ENCODE assay signal across 9 mouse cellular contexts in genomic region chr14:24081911-24082558, GRCm38 (mm10).
DNase-seq lines count a peak whose midpoint lies in the region; ATAC-seq and TF ChIP-seq lines count a peak whose summit lies in the region.
"Had no signal": no experiment of that assay in that cellular context is flagged by ENCODE, and none has a peak within 500 bp of the region (broad histone marks: within the 10 kb centered on the region; RNA-seq: fewer than 3 reads in every experiment).

No protein-coding gene starts in this region.

- H3K27me3 ChIP-seq in CH12.LX (replicated peaks) = no peaks in the 10 kb centered on the region
- H3K27me3 ChIP-seq in kidney, adult 2 months (replicated peaks; ENCODE audit: control insufficient read depth, insufficient read depth, low read length) = no peaks in the 10 kb centered on the region
- no peaks in the 10 kb centered on the region for H3K27me3 ChIP-seq in limb, embryonic 12.5 days
- H3K27me3 ChIP-seq in neural tube, embryonic 13.5 days = no peaks in the 10 kb centered on the region

- H3K36me3 ChIP-seq in CH12.LX (replicated peaks in 1 of 2; ENCODE audit: control insufficient read depth in 1 of 2, insufficient read depth in 1 of 2, low read length in 1 of 2) = no peaks in the 10 kb centered on the region
- no peaks in the 10 kb centered on the region for H3K36me3 ChIP-seq in kidney, adult 2 months (ENCODE audit: control insufficient read depth, insufficient read depth, low read length)
- H3K36me3 ChIP-seq in limb, embryonic 12.5 days = no peaks in the 10 kb centered on the region
- H3K36me3 ChIP-seq in neural tube, embryonic 13.5 days = no peaks in the 10 kb centered on the region
- H3K36me3 ChIP-seq: liver, embryonic 15.5 days had no signal

- H3K9me3 ChIP-seq in CH12.LX (replicated peaks; ENCODE audit: low read length) = peaks cover 38% of the 10 kb centered on the region
- no peaks in the 10 kb centered on the region for H3K9me3 ChIP-seq in limb, embryonic 12.5 days
- no peaks in the 10 kb centered on the region for H3K9me3 ChIP-seq in neural tube, embryonic 13.5 days
- H3K9me3 ChIP-seq: liver, embryonic 15.5 days had no signal

- no peak for TF ChIP-seq CTCF in CH12.LX (conservative IDR thresholded peaks at IDR 0.05 in 1 of 2, IDR thresholded peaks at IDR 0.05 in 1 of 2; ENCODE audit: low read depth in 2 of 2, low read length in 2 of 2)
- TF ChIP-seq CTCF in kidney, adult 2 months (conservative IDR thresholded peaks at IDR 0.05; ENCODE audit: insufficient read depth, insufficient read length, low read depth, low read length) = no peak

- no peaks in the 10 kb centered on the region for H3K4me1 ChIP-seq in CH12.LX (ENCODE audit: control insufficient read depth in 1 of 2, insufficient read depth in 2 of 2)
- H3K4me1 ChIP-seq in kidney, adult 2 months (ENCODE audit: control insufficient read depth, insufficient read depth, low read length) = no peaks in the 10 kb centered on the region
- peaks cover 12% of the 10 kb centered on the region for H3K4me1 ChIP-seq in limb, embryonic 12.5 days (replicated peaks)
- peaks cover 9% of the 10 kb centered on the region for H3K4me1 ChIP-seq in neural tube, embryonic 13.5 days (replicated peaks)
- H3K4me1 ChIP-seq: liver, embryonic 15.5 days had no signal

- no peak overlapping the region for H3K27ac ChIP-seq in CH12.LX (ENCODE audit: insufficient read depth, low read depth)
- no peak overlapping the region for H3K27ac ChIP-seq in kidney, adult 2 months (ENCODE audit: insufficient read depth, low read depth, low read length)
- H3K27ac ChIP-seq in limb, embryonic 12.5 days = no peak overlapping the region
- no peak overlapping the region for H3K27ac ChIP-seq in neural tube, embryonic 13.5 days (replicated peaks)
- H3K27ac ChIP-seq: liver, embryonic 15.5 days had no signal

- no peak overlapping the region for H3K4me2 ChIP-seq in CH12.LX (ENCODE audit: insufficient read depth, low read depth, poor library complexity, severe bottlenecking)
- peak overlapping the region; percentile 48 for H3K4me2 ChIP-seq in limb, embryonic 12.5 days
- H3K4me2 ChIP-seq in neural tube, embryonic 13.5 days = peak overlapping the region; percentile 29; the same call in 1 of the 2 replicates
- H3K4me2 ChIP-seq: liver, embryonic 15.5 days had no signal

- no peak for TF ChIP-seq RAD21 in CH12.LX (IDR thresholded peaks at IDR 0.05; ENCODE audit: low read depth, low read length)

- in situ Hi-C loops in CH12.LX (cut with MboI; ENCODE audit: low pct_ligation_motif_present, low pct_unique_long_range_greater_than_20kb, low sequenced_read_pairs) = no loop called here

- no peak overlapping the region for H3K4me3 ChIP-seq in CH12.LX (replicated peaks in 1 of 3; ENCODE audit: low read depth in 2 of 3, low read length in 2 of 3, poor library complexity in 1 of 3)
- no peak overlapping the region for H3K4me3 ChIP-seq in kidney, adult 2 months (ENCODE audit: insufficient read depth, low read depth, low read length)
- peak overlapping the region; percentile 16 for H3K4me3 ChIP-seq in limb, embryonic 12.5 days (replicated peaks)
- H3K4me3 ChIP-seq in neural tube, embryonic 13.5 days = no peak overlapping the region
- H3K4me3 ChIP-seq: liver, embryonic 15.5 days had no signal

- no peak for TF ChIP-seq EP300 in CH12.LX (IDR thresholded peaks at IDR 0.05; ENCODE audit: low read length)

- H3K79me2 ChIP-seq in CH12.LX (replicated peaks; ENCODE audit: control insufficient read depth, extremely low read depth, insufficient read depth, poor library complexity, severe bottlenecking) = no peaks in the 10 kb centered on the region

- TF ChIP-seq POLR2A in CH12.LX (IDR thresholded peaks at IDR 0.05; ENCODE audit: low read depth, low read length) = no peak
- no peak for TF ChIP-seq POLR2A in kidney, adult 2 months (IDR thresholded peaks at IDR 0.05; ENCODE audit: low read depth, low read length)

- dilution Hi-C loops in CH12.LX (cut with MboI; ENCODE audit: extremely low pct_ligation_motif_present, extremely low pct_unique_long_range_greater_than_20kb, low sequenced_read_pairs) = no loop called here

- no peak overlapping the region for H3K9ac ChIP-seq in CH12.LX (ENCODE audit: insufficient read depth, low read depth)
- H3K9ac ChIP-seq in limb, embryonic 12.5 days (replicated peaks) = no peak overlapping the region
- H3K9ac ChIP-seq in neural tube, embryonic 13.5 days = no peak overlapping the region
- H3K9ac ChIP-seq: liver, embryonic 15.5 days had no signal

- DNase-seq in CH12.LX (ENCODE audit: extremely low read depth) = peak; percentile 11
- peak; percentile 25 for DNase-seq in adrenal gland, postnatal 25 days
- DNase-seq in frontal cortex, postnatal 14 days (ENCODE audit: low spot score in 2 of 2) = peak; percentile 17 to 49
- peak; percentile 90 for DNase-seq in kidney, adult 2 months
- no peak for DNase-seq in thymus, postnatal 4 days
- no peak for DNase-seq in spleen, postnatal 10 days (ENCODE audit: low spot score in 2 of 2)

- WGBS in kidney, adult 2 months = 21% methylated on average over 11 of the region's 11 CpGs
- 30% methylated on average over 11 of the region's 11 CpGs for WGBS in limb, embryonic 12.5 days
- 28% methylated on average over 11 of the region's 11 CpGs for WGBS in neural tube, embryonic 13.5 days

- ATAC-seq in limb, embryonic 12.5 days (ENCODE audit: insufficient number of reproducible peaks, insufficient read depth, low FRiP score, low TSS enrichment, low read depth) = peak; percentile 52; the same call in 1 of the 2 replicates
- no peak for ATAC-seq in neural tube, embryonic 13.5 days (ENCODE audit: low read depth)

TF ChIP-seq in CH12.LX, 34 proteins besides CTCF, POLR2A, EP300 and RAD21:
- TF ChIP-seq ZC3H11A (IDR thresholded peaks at IDR 0.05; ENCODE audit: low read depth, low read length) (no peak), CHD2 (IDR thresholded peaks at IDR 0.05; ENCODE audit: low read length) (no peak), HCFC1 (IDR thresholded peaks at IDR 0.05; ENCODE audit: low read depth, low read length) (no peak), MAFK (IDR thresholded peaks at IDR 0.05; ENCODE audit: insufficient replicate concordance, low read length) (no peak), PAX5 (IDR thresholded peaks at IDR 0.05; ENCODE audit: low read length) (no peak), SMC3 (IDR thresholded peaks at IDR 0.05; ENCODE audit: low read depth, low read length) (no peak), MEF2A (IDR thresholded peaks at IDR 0.05; ENCODE audit: borderline replicate concordance, low read depth, low read length) (no peak), MAZ (IDR thresholded peaks at IDR 0.05; ENCODE audit: low read depth, low read length) (no peak), USF1 (IDR thresholded peaks at IDR 0.05; ENCODE audit: low read depth, low read length) (no peak), E2F4 (IDR thresholded peaks at IDR 0.05; ENCODE audit: insufficient replicate concordance, low read depth, low read length) (no peak), GABPA (IDR thresholded peaks at IDR 0.05; ENCODE audit: insufficient replicate concordance, low read depth, low read length) (no peak), MYC (IDR thresholded peaks at IDR 0.05; ENCODE audit: low read depth, low read length) (no peak), CHD1 (IDR thresholded peaks at IDR 0.05; ENCODE audit: low read depth, low read length) (no peak), BHLHE40 (IDR thresholded peaks at IDR 0.05; ENCODE audit: low read depth, low read length) (no peak)

Comparison
In these comparisons a context has a peak if more than half of its experiments do, and no peak if none do; other contexts are left out.
1. DNase-seq: peak in CH12.LX (single experiment), adrenal gland, postnatal 25 days (single experiment), frontal cortex, postnatal 14 days (2 of 2) and kidney, adult 2 months (single experiment); none in thymus, postnatal 4 days (single experiment) and spleen, postnatal 10 days (0 of 2).